Mouse (Mus musculus) kidney, embryonic 16.5 days (tissue): ENCODE measurements around the gene AL731706.1. TPM values are rescaled to one million over a fixed set of nuclear protein-coding genes. Genes with fewer than 3 reads are reported as not detected.
A peak's percentile ranks its signal among the peaks of the same experiment; 100 is the strongest.

Source experiments
- ATAC-seq: fragments of 200-750 bp; cut with Nextera tagmentation; 2 replicates; pipeline ENCODE4 v1.8.0; 2017; ENCODE audit warnings: moderate TSS enrichment; ENCODE audit not compliant: low FRiP score, low TSS enrichment
- H3K27ac ChIP-seq: fragments of 300-500 bp; sonication (generic); 2 replicates; pipeline ENCODE4 v1.5.1; 2014; ENCODE audit warnings: low read length
- H3K27me3 ChIP-seq: fragments of 300-500 bp; sonication (generic); 2 replicates; pipeline ENCODE4 v1.6.1; 2014; ENCODE audit warnings: low read length, control low read depth, mixed read lengths; ENCODE audit not compliant: insufficient read depth
- H3K36me3 ChIP-seq: fragments of 300-500 bp; sonication (generic); 2 replicates; pipeline ENCODE4 v1.6.1; 2014; ENCODE audit warnings: low read length, control low read depth, mixed read lengths; ENCODE audit not compliant: insufficient read depth
- H3K4me1 ChIP-seq: fragments of 300-500 bp; sonication (generic); 2 replicates; pipeline ENCODE4 v1.6.1; 2014; ENCODE audit warnings: low read length, control low read depth, mixed read lengths; ENCODE audit not compliant: insufficient read depth
- H3K4me2 ChIP-seq: fragments of 300-500 bp; sonication (generic); replicated peaks from 2 replicates; pipeline ENCODE4 v1.6.1; 2014; ENCODE audit warnings: low read depth, low read length
- H3K4me3 ChIP-seq: fragments of 300-500 bp; sonication (generic); 2 replicates; pipeline ENCODE4 v1.5.1; 2014; ENCODE audit warnings: mild to moderate bottlenecking, low read length
- H3K9ac ChIP-seq: fragments of 300-500 bp; sonication (generic); replicated peaks from 2 replicates; pipeline ENCODE4 v1.6.1; 2014; ENCODE audit warnings: low read length
- H3K9me3 ChIP-seq: fragments of 300-500 bp; sonication (generic); 2 replicates; pipeline ENCODE4 v1.6.1; 2016; ENCODE audit warnings: low read length, control low read depth
- WGBS: fragments of 180-500 bp; shearing (Covaris S2); extraction: QIAGEN DNeasy Blood & Tissue Kit; methylation state at CpG from one replicate; pipeline ENCODE4 v1.1.7; 2014; 5-methylcytosine and 5-hydroxymethylcytosine counted together
- polyA plus RNA-seq: library from polyadenylated mRNA; unstranded; fragments of >200 nt; fragmentation: Nextera tagmentation; extraction: Ambion mirVana; gene quantifications from 2 replicates; pipeline ENCODE4 v1.2.1, GENCODE M21; 2015

The AL731706.1 gene
- polyA plus RNA-seq = 29.4 and 32.5 TPM in 2 replicates

- Histone ChIP-seq H3K4me2 (peak within 1 kb of the TSS; percentile 55), H3K36me3 (no peaks in the 10 kb centered on the region; the same call in 1 of the 2 replicates), H3K27ac (peak within 1 kb of the TSS; percentile 93), H3K4me1 (peaks cover 16% of the 10 kb centered on the region; the same call in 1 of the 2 replicates), H3K9me3 (no peaks in the 10 kb centered on the region), H3K4me3 (peak within 1 kb of the TSS; percentile 90), H3K9ac (peak within 1 kb of the TSS; percentile 87), H3K27me3 (no peaks in the 10 kb centered on the region)
- ATAC-seq = peak; percentile 98
- under 1% methylated on average over 49 of the region's 49 CpGs for WGBS
Measured at GRCm38 (mm10) chr2:136891068-136891950, at the start of gene AL731706.1, which contains the start of the genes Slx4ip and Mkks. Gene AL731706.1 (minus strand): TSS chr2:136891389. Gene Slx4ip (plus strand): TSS chr2:136891218. Gene Mkks (minus strand): TSS chr2:136891389.

GRCm38 (mm10) chr2:136938249-136938648 lies 47.1 kb upstream of the AL731706.1 start:
- no peaks in the 10 kb centered on the region for H3K9me3 ChIP-seq
- no peak overlapping the region for H3K9ac ChIP-seq
- H3K27me3 ChIP-seq = no peaks in the 10 kb centered on the region
- H3K4me2 ChIP-seq = no peak overlapping the region
- no peak overlapping the region for H3K4me3 ChIP-seq
- no peaks in the 10 kb centered on the region for H3K36me3 ChIP-seq
- no peaks in the 10 kb centered on the region for H3K4me1 ChIP-seq
- ATAC-seq = no peak
- 84% methylated on average over 1 of the region's 1 CpGs for WGBS
- no peak overlapping the region for H3K27ac ChIP-seq

- Histone ChIP-seq H3K4me2 (no peak overlapping the region), H3K27ac (no peak overlapping the region), H3K27me3 (no peaks in the 10 kb centered on the region), H3K4me3 (no peak overlapping the region), H3K9ac (no peak overlapping the region), H3K9me3 (no peaks in the 10 kb centered on the region), H3K4me1 (no peaks in the 10 kb centered on the region), H3K36me3 (no peaks in the 10 kb centered on the region)
- 88% methylated on average over 4 of the region's 4 CpGs for WGBS
- ATAC-seq = no peak
Measured at GRCm38 (mm10) chr2:136936391-136937288, 45.5 kb upstream of the AL731706.1 start.

DNA sequence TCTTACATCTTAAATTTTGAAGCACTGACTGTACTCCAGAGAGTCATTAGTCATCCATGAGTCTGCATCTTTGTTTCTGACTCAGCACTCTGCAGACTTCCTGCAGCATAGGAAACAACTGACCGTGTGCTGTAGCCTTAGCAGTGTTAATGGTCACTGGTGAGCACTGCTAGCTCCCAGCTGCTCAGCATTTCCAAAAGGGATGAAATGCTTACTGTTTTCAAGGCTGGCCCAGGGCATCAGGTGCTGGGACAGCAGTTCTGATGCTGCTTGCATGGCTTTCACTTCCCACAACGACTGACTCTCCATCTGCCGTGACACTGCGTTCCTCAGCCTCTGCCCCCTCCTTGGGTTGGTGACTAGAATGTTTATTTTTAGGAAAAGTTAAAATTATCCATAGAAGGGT lies 29.8 kb upstream of the AL731706.1 start:
- no peaks in the 10 kb centered on the region for H3K27me3 ChIP-seq
- 0 out of 2 replicates have a peak, but pooled peaks cover 10% of the 10 kb centered on the region for H3K4me1 ChIP-seq
- 56% methylated on average over 4 of the region's 4 CpGs for WGBS
- H3K9me3 ChIP-seq = no peaks in the 10 kb centered on the region
- H3K36me3 ChIP-seq = no peaks in the 10 kb centered on the region
- no peak overlapping the region for H3K9ac ChIP-seq
- no peak for ATAC-seq
- H3K4me2 ChIP-seq = no peak overlapping the region
- H3K27ac ChIP-seq = no peak overlapping the region
- no peak overlapping the region for H3K4me3 ChIP-seq

DNA sequence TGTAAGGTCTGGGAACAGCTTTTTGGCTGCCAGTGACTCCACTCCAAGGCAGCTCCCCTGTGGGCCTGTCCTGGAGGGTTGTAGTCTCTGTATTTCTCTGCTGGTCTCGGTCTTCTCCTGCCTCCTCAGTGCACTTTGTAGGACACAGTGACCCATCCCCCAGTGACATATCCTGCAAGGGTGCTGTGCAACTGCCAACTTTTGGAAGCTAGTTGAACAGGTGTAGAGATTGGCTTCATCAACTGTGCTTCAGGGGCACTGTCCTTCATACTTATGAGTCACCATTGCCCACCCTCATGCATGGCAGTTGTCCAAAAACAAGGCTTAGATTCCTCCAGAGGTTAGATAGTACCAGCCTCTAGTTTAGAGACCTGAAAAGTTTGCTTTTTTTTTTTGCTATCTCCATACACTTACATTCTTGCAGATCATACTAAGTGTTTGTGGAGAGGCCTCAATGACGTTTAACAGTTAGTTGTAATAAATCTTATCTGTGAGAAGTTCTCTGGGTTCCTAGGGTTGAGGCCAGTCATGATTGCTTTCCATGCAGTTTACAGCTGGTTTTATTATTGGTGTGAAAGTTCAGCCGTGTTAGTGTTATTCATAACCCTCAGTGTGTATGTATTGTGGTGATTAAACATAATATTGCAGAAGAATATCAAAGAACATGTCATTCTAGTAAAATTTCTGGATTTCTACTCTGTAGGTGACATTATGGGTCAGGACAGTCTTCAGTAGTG lies 29.2 kb upstream of the AL731706.1 start:
- H3K4me3 ChIP-seq = no peak overlapping the region
- 0 out of 2 replicates have a peak, but pooled peaks cover 10% of the 10 kb centered on the region for H3K4me1 ChIP-seq
- no peak overlapping the region for H3K27ac ChIP-seq
- no peak for ATAC-seq
- no peaks in the 10 kb centered on the region for H3K9me3 ChIP-seq
- H3K4me2 ChIP-seq = no peak overlapping the region
- no peaks in the 10 kb centered on the region for H3K27me3 ChIP-seq
- 57% methylated on average over 3 of the region's 3 CpGs for WGBS
- no peak overlapping the region for H3K9ac ChIP-seq
- H3K36me3 ChIP-seq = no peaks in the 10 kb centered on the region

DNA sequence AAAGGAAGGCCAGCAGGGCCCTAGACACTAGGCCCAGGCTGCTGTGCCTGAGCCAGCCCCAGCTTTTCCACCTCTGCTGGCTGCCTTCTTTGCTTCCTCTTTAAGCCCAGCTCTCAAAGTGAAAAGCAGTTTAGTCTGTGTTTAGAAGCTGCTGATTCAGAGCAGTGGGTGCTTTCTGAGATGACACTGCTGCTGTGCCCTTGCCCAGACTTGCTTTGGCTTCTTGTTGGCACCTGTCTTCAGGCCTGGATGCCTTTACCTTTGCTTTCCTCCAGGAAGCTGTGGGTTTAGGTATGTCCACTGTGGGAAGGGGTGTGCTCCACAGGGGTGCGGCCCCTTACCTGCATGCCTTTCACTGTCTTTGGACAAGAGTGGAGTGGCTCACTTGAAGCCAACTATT lies 28.2 kb upstream of the AL731706.1 start:
- Histone ChIP-seq H3K9ac (no peak overlapping the region), H3K27ac (no peak overlapping the region), H3K36me3 (no peaks in the 10 kb centered on the region), H3K27me3 (no peaks in the 10 kb centered on the region), H3K4me3 (no peak overlapping the region), H3K9me3 (no peaks in the 10 kb centered on the region), H3K4me2 (no peak overlapping the region), H3K4me1 (0 out of 2 replicates have a peak, but pooled peaks cover 10% of the 10 kb centered on the region)
- no peak for ATAC-seq
- WGBS = 93% methylated on average over 1 of the region's 1 CpGs

GRCm38 (mm10) chr2:136914334-136914902 lies 23.2 kb upstream of the AL731706.1 start:
- 58% methylated on average over 3 of the region's 3 CpGs for WGBS
- ATAC-seq = no peak

DNA sequence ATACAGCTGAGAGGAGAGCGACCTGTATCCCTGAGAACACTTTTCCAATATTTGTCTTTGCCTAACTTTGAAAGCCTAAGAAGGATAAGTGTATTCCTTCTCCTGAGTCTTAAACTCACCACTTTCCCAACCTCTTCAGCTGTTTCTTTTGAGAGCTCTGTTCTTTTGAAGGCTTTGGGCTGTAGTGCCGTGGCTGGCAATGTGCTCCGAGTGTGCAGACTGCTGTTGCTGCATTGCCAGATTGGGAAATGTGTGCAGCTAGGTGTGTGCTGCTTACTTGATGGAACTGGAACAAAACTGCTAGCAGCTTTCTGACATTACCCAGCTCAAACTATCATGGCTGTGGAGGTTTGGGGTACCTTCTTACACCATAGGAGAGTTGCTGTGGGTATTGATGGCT lies 21.8 kb upstream of the AL731706.1 start:
- ATAC-seq = no peak
- 84% methylated on average over 3 of the region's 3 CpGs for WGBS
- H3K4me3 ChIP-seq = no peak overlapping the region
- no peaks in the 10 kb centered on the region for H3K27me3 ChIP-seq
- no peak overlapping the region for H3K4me2 ChIP-seq
- no peak overlapping the region for H3K27ac ChIP-seq
- H3K9me3 ChIP-seq = no peaks in the 10 kb centered on the region
- H3K36me3 ChIP-seq = no peaks in the 10 kb centered on the region
- H3K9ac ChIP-seq = no peak overlapping the region
- H3K4me1 ChIP-seq = no peaks in the 10 kb centered on the region

More at GRCm38 (mm10) chr2:136914334-136914902, 23.2 kb upstream of the AL731706.1 start:
- Histone ChIP-seq H3K4me3 (no peak overlapping the region), H3K27ac (no peak overlapping the region), H3K9ac (no peak overlapping the region), H3K27me3 (no peaks in the 10 kb centered on the region), H3K4me2 (no peak overlapping the region), H3K36me3 (no peaks in the 10 kb centered on the region), H3K4me1 (no peaks in the 10 kb centered on the region), H3K9me3 (no peaks in the 10 kb centered on the region)

DNA sequence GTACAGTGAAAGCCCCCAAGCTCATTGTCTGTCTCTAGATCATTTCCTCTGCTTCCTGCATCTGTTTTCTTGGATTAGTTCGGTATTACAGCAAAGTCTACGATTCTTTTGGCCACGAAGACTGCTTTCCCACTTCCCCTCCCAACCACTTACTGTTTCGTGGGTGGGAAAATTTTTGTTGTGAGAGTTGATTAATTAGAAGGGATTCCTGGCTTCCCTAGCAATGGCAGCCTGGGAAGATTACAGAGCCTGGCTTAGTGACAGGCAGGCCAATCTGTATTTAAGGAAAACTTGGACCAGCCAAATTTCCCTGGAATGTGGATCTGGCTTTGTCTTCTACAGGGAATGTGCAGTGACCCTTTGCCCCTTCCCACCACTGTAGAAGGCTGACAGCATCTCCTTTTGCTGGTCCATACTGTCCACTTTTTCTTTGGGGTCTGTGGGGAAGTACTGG lies 20.8 kb upstream of the AL731706.1 start:
- 40% methylated on average over 4 of the region's 4 CpGs for WGBS
- Histone ChIP-seq H3K4me1 (no peaks in the 10 kb centered on the region), H3K9ac (no peak overlapping the region), H3K36me3 (no peaks in the 10 kb centered on the region), H3K4me2 (no peak overlapping the region), H3K9me3 (no peaks in the 10 kb centered on the region), H3K27ac (peak overlapping the region; percentile 50; the same call in 1 of the 2 replicates), H3K27me3 (no peaks in the 10 kb centered on the region), H3K4me3 (no peak overlapping the region)
- ATAC-seq = no peak
